8 mouse cellular contexts compared by ENCODE assay signal in genomic region chr19:53038435-53038938, GRCm38 (mm10). TPM values are rescaled to one million over a fixed set of nuclear protein-coding genes. Genes with fewer than 3 reads are reported as not detected.
A peak's percentile ranks its signal among the peaks of the same experiment; 100 is the strongest.
DNase-seq lines count a peak whose midpoint lies in the region; ATAC-seq lines count a peak whose summit lies in the region.

No protein-coding gene starts in this region.

- peak; percentile 97 for ATAC-seq in embryonic facial prominence, embryonic 14.5 days (ENCODE audit: low read depth)
- ATAC-seq in kidney, embryonic 14.5 days (ENCODE audit: low FRiP score, low TSS enrichment): peak; percentile 97
- ATAC-seq in limb, embryonic 15.5 days (ENCODE audit: insufficient number of reproducible peaks, low FRiP score, low TSS enrichment, low read depth): peak; percentile 92

- peak overlapping the region; percentile 97 for H3K4me3 ChIP-seq in embryonic facial prominence, embryonic 14.5 days (ENCODE audit: low read depth, low read length)
- H3K4me3 ChIP-seq in kidney, embryonic 14.5 days (ENCODE audit: low read length): peak overlapping the region; percentile 83
- H3K4me3 ChIP-seq in limb, embryonic 15.5 days: peak overlapping the region; percentile 72

- H3K9ac ChIP-seq in embryonic facial prominence, embryonic 14.5 days (ENCODE audit: low read depth, low read length): peak overlapping the region; percentile 96
- peak overlapping the region; percentile 95 for H3K9ac ChIP-seq in kidney, embryonic 14.5 days (ENCODE audit: low read depth, low read length)
- peak overlapping the region; percentile 81 for H3K9ac ChIP-seq in limb, embryonic 15.5 days

- peak overlapping the region; percentile 79 for H3K4me2 ChIP-seq in embryonic facial prominence, embryonic 14.5 days (ENCODE audit: low read depth, low read length)
- peak overlapping the region; percentile 67 for H3K4me2 ChIP-seq in kidney, embryonic 14.5 days (replicated peaks; ENCODE audit: low read depth, low read length)
- H3K4me2 ChIP-seq in limb, embryonic 15.5 days: peak overlapping the region; percentile 62

- H3K27ac ChIP-seq in embryonic facial prominence, embryonic 14.5 days (replicated peaks; ENCODE audit: low read depth, low read length): peak overlapping the region; percentile 89
- H3K27ac ChIP-seq in kidney, embryonic 14.5 days (ENCODE audit: low read depth, low read length): peak overlapping the region; percentile 86
- H3K27ac ChIP-seq in limb, embryonic 15.5 days: peak overlapping the region; percentile 88

- no peaks in the 10 kb centered on the region for H3K27me3 ChIP-seq in embryonic facial prominence, embryonic 14.5 days (replicated peaks; ENCODE audit: control insufficient read depth, insufficient read depth, low read length)
- H3K27me3 ChIP-seq in kidney, embryonic 14.5 days (ENCODE audit: control insufficient read depth, insufficient read depth, low read length): no peaks in the 10 kb centered on the region
- H3K27me3 ChIP-seq in limb, embryonic 15.5 days: no peaks in the 10 kb centered on the region

- peaks cover 18% of the 10 kb centered on the region for H3K4me1 ChIP-seq in embryonic facial prominence, embryonic 14.5 days (ENCODE audit: control insufficient read depth, insufficient read depth, low read length)
- H3K4me1 ChIP-seq in kidney, embryonic 14.5 days (ENCODE audit: control insufficient read depth, insufficient read depth, low read length): peaks cover 14% of the 10 kb centered on the region
- peaks cover 23% of the 10 kb centered on the region for H3K4me1 ChIP-seq in limb, embryonic 15.5 days

- H3K9me3 ChIP-seq in embryonic facial prominence, embryonic 14.5 days (ENCODE audit: control insufficient read depth, low read length): no peaks in the 10 kb centered on the region
- H3K9me3 ChIP-seq in kidney, embryonic 14.5 days (ENCODE audit: control insufficient read depth, low read length): no peaks in the 10 kb centered on the region
- H3K9me3 ChIP-seq in limb, embryonic 15.5 days: no peaks in the 10 kb centered on the region

- DNase-seq in 3T3-L1 (ENCODE audit: low read depth, low spot score): peak; percentile 97
- DNase-seq in adrenal gland, postnatal 4 days (ENCODE audit: low spot score in 2 of 2): peak; percentile 98 to 99
- DNase-seq in embryonic facial prominence, embryonic 14.5 days (ENCODE audit: low spot score): peak; percentile 99
- peak; percentile 98 to 99 for DNase-seq in heart, adult 9 months (ENCODE audit: low spot score in 2 of 2)
- DNase-seq in monocyte, adult 2 months (ENCODE audit: low read depth in 1 of 2, low spot score in 2 of 2): peak; percentile 79 to 87
- peak; percentile 90 to 92 for DNase-seq in spleen, postnatal 36 days (ENCODE audit: low spot score in 2 of 2)

- no peaks in the 10 kb centered on the region for H3K36me3 ChIP-seq in embryonic facial prominence, embryonic 14.5 days (ENCODE audit: control insufficient read depth, insufficient read depth, low read length)
- no peaks in the 10 kb centered on the region for H3K36me3 ChIP-seq in kidney, embryonic 14.5 days (ENCODE audit: control insufficient read depth, insufficient read depth, low read length)
- H3K36me3 ChIP-seq in limb, embryonic 15.5 days: no peaks in the 10 kb centered on the region

- 2% methylated on average over 27 of the region's 39 CpGs for WGBS in embryonic facial prominence, embryonic 14.5 days
- under 1% methylated on average over 35 of the region's 39 CpGs for WGBS in kidney, embryonic 14.5 days
- WGBS in limb, embryonic 15.5 days: under 1% methylated on average over 38 of the region's 39 CpGs

RNA-seq across cellular contexts. Expression of gene Xpnpep1, which starts 1.5 kb away (rescaled TPM):
- total RNA-seq in adrenal gland, postnatal 4 days (2021): 100 to 1,000 TPM; 112 to 117 TPM
- 148 and 169 TPM in 2 replicates for polyA plus RNA-seq in embryonic facial prominence, embryonic 14.5 days (2014; fragmentation: Nextera tagmentation; extraction: Ambion mirVana)
- polyA plus RNA-seq in kidney, embryonic 14.5 days (2014; fragmentation: Nextera tagmentation; extraction: Ambion mirVana): 153 and 164 TPM in 2 replicates
- polyA plus RNA-seq in limb, embryonic 15.5 days (2015; fragmentation: Nextera tagmentation; extraction: Ambion mirVana): 144 and 161 TPM in 2 replicates

Comparison
In these comparisons a context has a peak if more than half of its experiments do, and no peak if none do; other contexts are left out.
1. Peak in every context shown above with its lines: DNase-seq, ATAC-seq, H3K4me3 ChIP-seq and H3K27ac ChIP-seq.